Mouse (Mus musculus) G1E (cell line): ENCODE results near the gene Pip5k1c.

ENCODE experiments used
- CTCF ChIP-seq: IDR thresholded peaks from 2 replicates; pipeline ENCODE4 v1.5.1; 2012; ENCODE audit warnings: low read depth, low read length, inconsistent platforms, mixed read lengths
- GATA1 ChIP-seq: IDR thresholded peaks from 2 replicates; pipeline ENCODE4 v1.6.1; 2012; ENCODE audit warnings: borderline replicate concordance, low read length, inconsistent platforms, mixed read lengths
- POLR2AphosphoS5 ChIP-seq: IDR thresholded peaks from 2 replicates; pipeline ENCODE4 v1.6.1; 2012; ENCODE audit warnings: low read depth, low read length, inconsistent platforms; ENCODE audit not compliant: insufficient replicate concordance
- TAL1 ChIP-seq: conservative IDR thresholded peaks from 2 replicates; pipeline ENCODE4 v1.6.1; 2012; ENCODE audit warnings: low read depth, low read length, inconsistent platforms, mixed read lengths

- no peak for TF ChIP-seq CTCF
- no peak for TF ChIP-seq GATA1
- TF ChIP-seq TAL1, result no peak
- TF ChIP-seq POLR2AphosphoS5, result no peak
Observed at GRCm38 (mm10) chr10:81273842-81274241, 18.9 kb upstream of the Pip5k1c start.
